Mouse (Mus musculus) heart, embryonic 11.5 days (tissue): ENCODE results near the gene Ccdc39. TPM values are rescaled to one million over a fixed set of nuclear protein-coding genes. Genes with fewer than 3 reads are reported as not detected.

ENCODE experiments used
- ATAC-seq: fragments of 200-750 bp; cut with Nextera tagmentation; replicated peaks from 2 replicates; pipeline ENCODE4 v1.8.0; 2017; ENCODE audit warnings: moderate library complexity; ENCODE audit not compliant: insufficient number of reproducible peaks, low FRiP score, low TSS enrichment
- H3K27ac ChIP-seq: fragments of 300-500 bp; sonication (generic); 2 replicates; pipeline ENCODE4 v1.5.1; 2014; ENCODE audit warnings: mild to moderate bottlenecking, low read depth, low read length
- H3K27me3 ChIP-seq: fragments of 300-500 bp; sonication (generic); 2 replicates; pipeline ENCODE4 v1.6.1; 2014; ENCODE audit warnings: mild to moderate bottlenecking, low read length, mixed read lengths; ENCODE audit not compliant: control insufficient read depth, insufficient read depth
- H3K36me3 ChIP-seq: fragments of 300-500 bp; sonication (generic); 2 replicates; pipeline ENCODE4 v1.6.1; 2014; ENCODE audit warnings: mild to moderate bottlenecking, low read length, moderate library complexity, mixed read lengths; ENCODE audit not compliant: control insufficient read depth, insufficient read depth
- H3K4me1 ChIP-seq: fragments of 300-500 bp; sonication (generic); 2 replicates; pipeline ENCODE4 v1.6.1; 2014; ENCODE audit warnings: low read length; ENCODE audit not compliant: control insufficient read depth, insufficient read depth
- H3K4me2 ChIP-seq: fragments of 300-500 bp; sonication (generic); 2 replicates; pipeline ENCODE4 v1.6.1; 2014; ENCODE audit warnings: mild to moderate bottlenecking, moderate library complexity
- H3K4me3 ChIP-seq: fragments of 300-500 bp; sonication (generic); 2 replicates; pipeline ENCODE4 v1.5.1; 2014; ENCODE audit warnings: low read depth, low read length
- H3K9ac ChIP-seq: fragments of 300-500 bp; sonication (generic); 2 replicates; pipeline ENCODE4 v1.6.1; 2014; ENCODE audit warnings: mild to moderate bottlenecking, low read depth, low read length, moderate library complexity
- H3K9me3 ChIP-seq: fragments of 300-500 bp; sonication (generic); replicated peaks from 2 replicates; pipeline ENCODE4 v1.6.1; 2016; ENCODE audit warnings: low read length; ENCODE audit not compliant: control insufficient read depth
- WGBS: fragments of 180-500 bp; shearing (Covaris S2); extraction: QIAGEN DNeasy Blood & Tissue Kit; methylation state at CpG from one replicate; pipeline ENCODE4 v1.1.7; 2014; ENCODE audit not compliant: insufficient replicate concordance; 5-methylcytosine and 5-hydroxymethylcytosine counted together
- polyA plus RNA-seq: library from polyadenylated mRNA; unstranded; fragments of >200 nt; fragmentation: Nextera tagmentation; extraction: Ambion mirVana; gene quantifications from 2 replicates; pipeline ENCODE4 v1.2.1, GENCODE M21; 2014

Gene Ccdc39
- polyA plus RNA-seq: 1.4 and 1.5 TPM in 2 replicates

DNA sequence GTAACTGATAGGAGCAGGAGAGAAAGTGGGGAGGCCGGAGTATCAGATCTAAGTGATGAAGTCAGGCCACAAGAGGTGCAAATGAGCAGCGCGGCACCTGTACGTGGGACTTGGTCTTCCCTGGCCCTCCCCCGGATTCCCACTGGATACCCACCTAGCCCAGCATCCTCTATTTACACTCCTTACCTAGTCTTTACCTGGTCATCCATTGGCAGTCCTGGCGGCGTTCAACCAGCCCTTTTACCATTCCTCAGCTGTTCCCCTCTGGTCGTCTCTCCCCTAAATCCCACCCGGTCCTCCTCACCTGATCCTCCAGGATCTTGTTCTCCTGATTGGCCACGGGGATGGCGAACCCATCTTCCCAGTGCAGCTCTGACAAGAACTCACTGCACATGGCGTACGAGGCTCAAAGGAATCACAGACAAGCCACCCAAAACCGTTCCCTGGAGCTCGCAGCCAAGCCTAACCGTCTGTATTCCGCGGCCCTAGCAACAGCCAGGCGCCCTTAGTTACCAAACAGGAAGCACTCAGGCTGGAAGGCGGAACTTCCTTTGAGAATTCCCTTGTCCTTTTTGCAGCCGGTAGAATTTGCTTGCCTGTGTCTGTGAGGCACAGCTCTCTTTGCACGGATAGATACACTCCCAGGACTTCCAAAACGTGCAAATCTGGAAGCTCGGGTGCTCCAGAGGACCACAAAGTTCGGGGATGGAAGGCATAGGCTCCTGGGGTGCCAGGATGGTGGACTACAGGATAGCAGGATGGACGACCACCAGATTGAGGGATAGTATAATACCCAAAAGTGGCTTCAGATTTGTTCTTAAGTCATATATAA lies at the start of gene Ccdc39:
Gene Ccdc39 (minus strand): TSS at position 510 of the 832 bp plus-strand sequence.
- Histone ChIP-seq H3K4me3 (peak within 1 kb of the TSS; percentile 54), H3K36me3 (no peaks in the 10 kb centered on the region), H3K9me3 (no peaks in the 10 kb centered on the region), H3K27me3 (no peaks in the 10 kb centered on the region), H3K4me2 (peak within 1 kb of the TSS; percentile 87), H3K27ac (no peak within 1 kb of the TSS), H3K9ac (peak within 1 kb of the TSS; percentile 76), H3K4me1 (no peaks in the 10 kb centered on the region)
- peak; percentile 61; the same call in 1 of the 2 replicates for ATAC-seq
- 9% methylated on average over 26 of the region's 26 CpGs for WGBS

DNA sequence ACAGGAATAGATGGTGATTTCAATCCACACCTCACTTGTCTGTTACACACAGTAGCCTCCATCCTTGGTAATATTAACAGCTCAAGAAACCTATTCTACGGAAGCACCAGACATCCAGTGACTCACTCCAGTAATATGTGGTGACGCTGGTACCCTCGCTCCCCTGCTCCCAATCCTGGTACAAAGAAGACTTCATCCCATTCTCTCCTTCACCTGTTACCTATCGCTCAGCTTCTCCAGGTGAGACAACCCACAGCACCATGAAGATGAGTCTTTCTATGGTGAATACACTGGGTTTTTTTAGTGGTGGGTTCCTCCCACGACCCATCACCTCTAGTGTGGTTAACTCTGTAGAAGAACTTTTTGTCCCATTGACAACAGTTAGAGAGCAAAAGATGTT lies 49.3 kb upstream of the Ccdc39 start:
- H3K4me1 ChIP-seq: no peaks in the 10 kb centered on the region
- no peak overlapping the region for H3K27ac ChIP-seq
- ATAC-seq: no peak
- H3K4me2 ChIP-seq: no peak overlapping the region
- 77% methylated on average over 5 of the region's 5 CpGs for WGBS
- no peak overlapping the region for H3K9ac ChIP-seq
- no peak overlapping the region for H3K4me3 ChIP-seq
- no peaks in the 10 kb centered on the region for H3K36me3 ChIP-seq
- H3K9me3 ChIP-seq: no peaks in the 10 kb centered on the region
- H3K27me3 ChIP-seq: no peaks in the 10 kb centered on the region

DNA sequence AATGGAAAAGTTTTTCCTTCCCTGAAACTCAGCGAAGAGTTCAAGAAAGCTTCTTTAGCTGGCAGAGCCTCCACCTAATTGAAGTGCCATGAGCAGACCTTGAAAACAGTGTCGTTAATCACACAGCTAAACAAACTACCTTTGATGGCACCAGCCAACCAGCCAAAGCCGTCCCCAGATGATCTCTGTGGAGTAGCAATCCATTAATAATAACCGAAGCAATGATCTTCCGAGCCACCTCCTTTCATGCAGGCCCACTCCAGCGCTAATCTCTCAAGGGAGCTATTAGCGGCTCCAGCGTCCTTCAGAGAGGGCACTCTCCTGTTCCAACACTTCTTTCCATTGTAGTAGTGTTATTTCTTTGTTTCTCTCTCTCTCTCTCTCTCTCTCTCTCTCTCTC lies 43.3 kb upstream of the Ccdc39 start:
- H3K9ac ChIP-seq: no peak overlapping the region
- WGBS: 46% methylated on average over 8 of the region's 8 CpGs
- no peaks in the 10 kb centered on the region for H3K4me1 ChIP-seq
- no peak overlapping the region for H3K4me2 ChIP-seq
- H3K27ac ChIP-seq: no peak overlapping the region
- H3K4me3 ChIP-seq: no peak overlapping the region
- no peaks in the 10 kb centered on the region for H3K9me3 ChIP-seq
- no peaks in the 10 kb centered on the region for H3K36me3 ChIP-seq
- ATAC-seq: no peak
- no peaks in the 10 kb centered on the region for H3K27me3 ChIP-seq

DNA sequence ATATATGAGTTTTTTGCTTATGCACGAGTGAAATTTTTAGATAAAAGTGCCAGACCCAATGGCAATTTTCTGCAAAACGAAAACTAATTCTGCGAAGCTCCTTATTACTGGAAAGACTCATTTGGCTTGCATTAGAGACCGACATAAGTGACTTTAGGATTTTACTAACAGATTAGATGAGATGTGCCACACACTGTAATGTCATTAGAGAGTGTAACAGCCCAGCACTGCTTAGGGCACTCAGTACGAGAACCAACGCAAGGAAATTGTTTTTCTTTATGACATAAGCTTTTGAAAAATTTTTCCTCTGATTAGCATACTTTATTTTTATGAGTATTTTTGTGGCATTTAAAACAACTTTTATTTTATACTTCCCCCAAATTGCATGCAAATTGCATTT lies 39.0 kb upstream of the Ccdc39 start:
- 80% methylated on average over 6 of the region's 6 CpGs for WGBS
- Histone ChIP-seq H3K4me2 (no peak overlapping the region), H3K9ac (no peak overlapping the region), H3K9me3 (no peaks in the 10 kb centered on the region), H3K27me3 (no peaks in the 10 kb centered on the region), H3K4me3 (no peak overlapping the region), H3K4me1 (no peaks in the 10 kb centered on the region), H3K27ac (no peak overlapping the region), H3K36me3 (no peaks in the 10 kb centered on the region)
- ATAC-seq: no peak

DNA sequence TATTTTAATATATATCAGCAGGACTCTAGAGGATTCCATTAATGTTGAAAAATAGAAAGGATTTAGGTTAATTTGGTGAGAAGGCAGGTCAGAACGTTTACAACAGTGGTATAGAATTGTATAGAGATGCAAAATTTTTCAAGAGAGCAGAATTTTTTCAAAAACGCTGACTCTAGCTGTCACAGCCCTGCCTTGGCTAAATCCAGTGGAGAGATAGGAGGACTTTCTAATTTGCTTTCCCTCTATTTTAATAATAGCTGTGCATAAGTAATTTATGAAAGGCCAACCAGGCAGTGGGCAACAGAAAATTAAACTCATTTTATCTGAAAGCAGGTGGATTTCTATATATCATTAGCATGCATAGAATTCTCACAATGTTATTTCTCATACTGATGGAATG lies 38.6 kb upstream of the Ccdc39 start:
- 71% methylated on average over 2 of the region's 2 CpGs for WGBS
- no peak overlapping the region for H3K9ac ChIP-seq
- no peak overlapping the region for H3K4me3 ChIP-seq
- no peaks in the 10 kb centered on the region for H3K27me3 ChIP-seq
- no peak overlapping the region for H3K27ac ChIP-seq
- no peak overlapping the region for H3K4me2 ChIP-seq
- H3K4me1 ChIP-seq: no peaks in the 10 kb centered on the region
- H3K36me3 ChIP-seq: no peaks in the 10 kb centered on the region
- no peak for ATAC-seq
- no peaks in the 10 kb centered on the region for H3K9me3 ChIP-seq

DNA sequence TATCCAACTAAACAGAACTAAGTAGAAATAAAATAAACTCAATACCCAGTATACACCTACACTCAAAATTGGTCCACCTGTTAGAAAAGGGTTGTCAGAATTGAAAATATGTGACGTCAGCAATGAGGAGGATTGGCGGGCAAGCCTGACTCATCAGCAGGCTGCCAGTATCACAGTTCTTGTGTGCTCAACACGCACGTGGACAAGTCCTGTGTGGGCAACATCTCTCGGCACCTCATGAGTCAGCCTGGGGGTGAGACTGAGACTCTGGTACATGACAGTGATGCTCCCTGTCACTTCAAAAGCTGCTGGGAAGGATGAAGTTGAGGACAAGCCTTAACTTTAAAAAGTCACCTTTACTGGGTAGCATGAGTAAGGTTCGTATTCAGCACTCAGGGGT lies 34.6 kb upstream of the Ccdc39 start:
- no peak overlapping the region for H3K4me2 ChIP-seq
- H3K4me1 ChIP-seq: no peaks in the 10 kb centered on the region
- no peak for ATAC-seq
- no peaks in the 10 kb centered on the region for H3K9me3 ChIP-seq
- no peak overlapping the region for H3K4me3 ChIP-seq
- no peak overlapping the region for H3K9ac ChIP-seq
- no peaks in the 10 kb centered on the region for H3K27me3 ChIP-seq
- H3K36me3 ChIP-seq: no peaks in the 10 kb centered on the region
- WGBS: 74% methylated on average over 6 of the region's 6 CpGs
- no peak overlapping the region for H3K27ac ChIP-seq

DNA sequence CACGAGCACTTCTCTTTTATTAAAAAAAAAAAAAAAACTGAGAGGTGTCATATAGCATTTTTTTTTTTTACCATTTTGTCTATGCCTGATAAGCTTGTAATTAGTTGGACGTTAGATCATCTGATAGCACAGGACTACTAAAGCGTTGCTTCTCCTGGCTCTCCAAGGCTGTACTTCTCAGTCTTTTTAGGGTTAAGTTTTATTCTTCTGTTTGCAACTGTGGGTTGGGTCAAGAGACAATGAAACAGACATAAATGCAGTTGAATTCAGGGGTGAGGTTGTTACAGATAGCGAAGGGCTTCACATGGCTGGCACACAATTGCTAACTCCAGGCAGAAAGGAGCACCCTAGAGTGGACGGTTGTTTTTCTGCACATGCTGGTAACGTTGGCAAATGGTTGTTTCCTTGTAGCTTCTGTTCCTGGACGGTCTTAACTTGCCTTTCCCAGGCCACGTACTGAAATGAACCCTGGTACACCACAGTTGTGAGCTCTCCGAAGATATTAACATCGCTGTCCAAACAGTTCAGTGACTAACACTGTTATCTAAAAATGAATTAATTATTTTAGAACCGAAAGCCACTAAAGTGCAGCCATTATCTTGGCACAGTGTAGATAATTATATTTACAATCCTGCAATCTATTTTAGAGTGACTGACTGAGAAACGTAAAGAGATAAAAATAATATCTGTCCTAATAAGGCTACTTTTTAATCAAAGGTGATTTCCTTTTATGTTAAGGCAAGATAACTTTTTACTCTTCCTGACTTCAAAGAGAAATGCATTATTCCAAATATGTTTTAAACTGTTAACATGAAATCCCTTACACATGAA lies 30.6 kb upstream of the Ccdc39 start:
- ATAC-seq: no peak
- Histone ChIP-seq H3K4me3 (no peak overlapping the region), H3K27me3 (no peaks in the 10 kb centered on the region), H3K9ac (no peak overlapping the region), H3K36me3 (no peaks in the 10 kb centered on the region), H3K9me3 (no peaks in the 10 kb centered on the region), H3K4me2 (no peak overlapping the region), H3K27ac (no peak overlapping the region), H3K4me1 (no peaks in the 10 kb centered on the region)
- 63% methylated on average over 12 of the region's 12 CpGs for WGBS

DNA sequence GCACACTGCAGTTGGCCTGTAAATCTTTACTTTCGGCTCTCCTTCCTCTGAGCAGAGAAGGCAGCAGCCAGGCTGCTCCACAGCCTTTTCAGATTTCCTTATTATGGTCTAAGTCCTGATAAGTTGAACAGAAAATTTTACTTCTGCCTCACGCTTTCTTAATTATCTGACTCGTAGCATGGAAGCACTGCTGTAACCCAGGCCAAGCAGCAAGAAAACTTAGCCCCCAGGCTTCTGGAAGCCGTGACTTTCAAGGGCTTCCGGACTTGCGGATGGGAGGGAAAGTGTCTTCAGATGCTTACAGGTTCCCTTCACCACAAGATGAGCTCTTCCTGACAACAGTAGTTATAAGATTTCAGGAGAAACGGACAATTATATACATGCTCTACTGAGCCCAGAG lies 29.7 kb upstream of the Ccdc39 start:
- no peak for ATAC-seq
- H3K9ac ChIP-seq: no peak overlapping the region
- no peak overlapping the region for H3K4me3 ChIP-seq
- H3K27ac ChIP-seq: no peak overlapping the region
- no peaks in the 10 kb centered on the region for H3K9me3 ChIP-seq
- H3K36me3 ChIP-seq: no peaks in the 10 kb centered on the region
- no peaks in the 10 kb centered on the region for H3K4me1 ChIP-seq
- WGBS: 77% methylated on average over 7 of the region's 7 CpGs
- H3K27me3 ChIP-seq: no peaks in the 10 kb centered on the region
- no peak overlapping the region for H3K4me2 ChIP-seq
